Mouse (Mus musculus): ENCODE measurements around the gene Neurl1b. TPM values are rescaled to one million over a fixed set of nuclear protein-coding genes. Genes with fewer than 3 reads are reported as not detected.

Neurl1b gene
- polyA plus RNA-seq, 1 experiment from 2014 or later: 2.3 TPM

GRCm38 (mm10) chr17:26476871-26477270, 62.2 kb downstream of the Neurl1b start:
- H3K36me3 ChIP-seq (ENCODE audit: control insufficient read depth, insufficient read depth, low read length): no peaks in the 10 kb centered on the region
- no peak for ATAC-seq
- 65% methylated on average over 6 of the region's 6 CpGs for WGBS

GRCm38 (mm10) chr17:26478672-26479071, 64.0 kb downstream of the Neurl1b start:
- H3K36me3 ChIP-seq (ENCODE audit: control insufficient read depth, insufficient read depth, low read length): no peaks in the 10 kb centered on the region
- H3K9ac ChIP-seq (ENCODE audit: low read depth, low read length): no peak overlapping the region
- WGBS: 74% methylated on average over 4 of the region's 4 CpGs
- H3K9me3 ChIP-seq (replicated peaks; ENCODE audit: control insufficient read depth, low read length, poor library complexity, severe bottlenecking): no peaks in the 10 kb centered on the region
- H3K4me2 ChIP-seq (ENCODE audit: low read length): no peak overlapping the region
- no peaks in the 10 kb centered on the region for H3K27me3 ChIP-seq (ENCODE audit: control insufficient read depth, insufficient read depth, low read depth, low read length)
- no peak overlapping the region for H3K4me3 ChIP-seq (ENCODE audit: low read depth, low read length)
- no peak overlapping the region for H3K27ac ChIP-seq (ENCODE audit: low read length)
- no peak for ATAC-seq
- no peaks in the 10 kb centered on the region for H3K4me1 ChIP-seq (ENCODE audit: control insufficient read depth, insufficient read depth, low read length)

More at GRCm38 (mm10) chr17:26476871-26477270, 62.2 kb downstream of the Neurl1b start:
- Histone ChIP-seq H3K4me2 (ENCODE audit: low read length) (no peak overlapping the region), H3K9me3 (replicated peaks; ENCODE audit: control insufficient read depth, low read length, poor library complexity, severe bottlenecking) (no peaks in the 10 kb centered on the region), H3K9ac (ENCODE audit: low read depth, low read length) (no peak overlapping the region), H3K4me3 (ENCODE audit: low read depth, low read length) (no peak overlapping the region), H3K4me1 (ENCODE audit: control insufficient read depth, insufficient read depth, low read length) (no peaks in the 10 kb centered on the region), H3K27ac (ENCODE audit: low read length) (no peak overlapping the region), H3K27me3 (ENCODE audit: control insufficient read depth, insufficient read depth, low read depth, low read length) (no peaks in the 10 kb centered on the region)

- Histone ChIP-seq H3K4me2 (ENCODE audit: low read length) (no peak overlapping the region), H3K4me1 (ENCODE audit: control insufficient read depth, insufficient read depth, low read length) (no peaks in the 10 kb centered on the region), H3K9me3 (replicated peaks; ENCODE audit: control insufficient read depth, low read length, poor library complexity, severe bottlenecking) (no peaks in the 10 kb centered on the region), H3K27ac (ENCODE audit: low read length) (no peak overlapping the region), H3K36me3 (ENCODE audit: control insufficient read depth, insufficient read depth, low read length) (no peaks in the 10 kb centered on the region), H3K4me3 (ENCODE audit: low read depth, low read length) (no peak overlapping the region), H3K9ac (ENCODE audit: low read depth, low read length) (no peak overlapping the region), H3K27me3 (ENCODE audit: control insufficient read depth, insufficient read depth, low read depth, low read length) (no peaks in the 10 kb centered on the region)
- 70% methylated on average over 6 of the region's 6 CpGs for WGBS
- no peak for ATAC-seq
Measured at GRCm38 (mm10) chr17:26479619-26480018, 65.0 kb downstream of the Neurl1b start.

- H3K4me3 ChIP-seq (ENCODE audit: low read depth, low read length): no peak overlapping the region
- 82% methylated on average over 4 of the region's 4 CpGs for WGBS
- H3K9me3 ChIP-seq (replicated peaks; ENCODE audit: control insufficient read depth, low read length, poor library complexity, severe bottlenecking): no peaks in the 10 kb centered on the region
- no peak overlapping the region for H3K27ac ChIP-seq (ENCODE audit: low read length)
- no peak overlapping the region for H3K4me2 ChIP-seq (ENCODE audit: low read length)
- no peak for ATAC-seq
- no peaks in the 10 kb centered on the region for H3K4me1 ChIP-seq (ENCODE audit: control insufficient read depth, insufficient read depth, low read length)
- no peak overlapping the region for H3K9ac ChIP-seq (ENCODE audit: low read depth, low read length)
- no peaks in the 10 kb centered on the region for H3K36me3 ChIP-seq (ENCODE audit: control insufficient read depth, insufficient read depth, low read length)
- no peaks in the 10 kb centered on the region for H3K27me3 ChIP-seq (ENCODE audit: control insufficient read depth, insufficient read depth, low read depth, low read length)
Measured at GRCm38 (mm10) chr17:26480956-26481355, 66.3 kb downstream of the Neurl1b start.

GRCm38 (mm10) chr17:26484626-26485421, 70.2 kb downstream of the Neurl1b start:
- Histone ChIP-seq H3K9ac (ENCODE audit: low read depth, low read length) (no peak overlapping the region), H3K4me3 (ENCODE audit: low read depth, low read length) (no peak overlapping the region), H3K27ac (ENCODE audit: low read length) (no peak overlapping the region), H3K36me3 (ENCODE audit: control insufficient read depth, insufficient read depth, low read length) (no peaks in the 10 kb centered on the region), H3K4me2 (ENCODE audit: low read length) (no peak overlapping the region), H3K27me3 (ENCODE audit: control insufficient read depth, insufficient read depth, low read depth, low read length) (no peaks in the 10 kb centered on the region), H3K9me3 (replicated peaks; ENCODE audit: control insufficient read depth, low read length, poor library complexity, severe bottlenecking) (no peaks in the 10 kb centered on the region), H3K4me1 (ENCODE audit: control insufficient read depth, insufficient read depth, low read length) (no peaks in the 10 kb centered on the region)
- WGBS: 85% methylated on average over 14 of the region's 14 CpGs
- ATAC-seq: no peak

GRCm38 (mm10) chr17:26487266-26487665, 72.6 kb downstream of the Neurl1b start:
- no peaks in the 10 kb centered on the region for H3K27me3 ChIP-seq (ENCODE audit: control insufficient read depth, insufficient read depth, low read depth, low read length)
- no peak overlapping the region for H3K4me3 ChIP-seq (ENCODE audit: low read depth, low read length)
- H3K4me1 ChIP-seq (ENCODE audit: control insufficient read depth, insufficient read depth, low read length): no peaks in the 10 kb centered on the region
- no peak for ATAC-seq
- H3K4me2 ChIP-seq (ENCODE audit: low read length): no peak overlapping the region
- H3K9ac ChIP-seq (ENCODE audit: low read depth, low read length): no peak overlapping the region
- no peak overlapping the region for H3K27ac ChIP-seq (ENCODE audit: low read length)
- no peaks in the 10 kb centered on the region for H3K9me3 ChIP-seq (replicated peaks; ENCODE audit: control insufficient read depth, low read length, poor library complexity, severe bottlenecking)
- H3K36me3 ChIP-seq (ENCODE audit: control insufficient read depth, insufficient read depth, low read length): no peaks in the 10 kb centered on the region
- WGBS: 74% methylated on average over 5 of the region's 5 CpGs

GRCm38 (mm10) chr17:26487917-26488316, 73.3 kb downstream of the Neurl1b start:
- H3K27ac ChIP-seq (ENCODE audit: low read length): no peak overlapping the region
- H3K9ac ChIP-seq (ENCODE audit: low read depth, low read length): no peak overlapping the region
- WGBS: 95% methylated on average over 4 of the region's 4 CpGs

GRCm38 (mm10) chr17:26488711-26489403, 74.2 kb downstream of the Neurl1b start:
- WGBS: 90% methylated on average over 8 of the region's 8 CpGs
- Histone ChIP-seq H3K36me3 (ENCODE audit: control insufficient read depth, insufficient read depth, low read length) (no peaks in the 10 kb centered on the region), H3K4me2 (ENCODE audit: low read length) (no peak overlapping the region), H3K9me3 (replicated peaks; ENCODE audit: control insufficient read depth, low read length, poor library complexity, severe bottlenecking) (0 out of 2 replicates have a peak, but pooled peaks cover 3% of the 10 kb centered on the region), H3K27ac (ENCODE audit: low read length) (no peak overlapping the region), H3K4me1 (ENCODE audit: control insufficient read depth, insufficient read depth, low read length) (no peaks in the 10 kb centered on the region), H3K4me3 (ENCODE audit: low read depth, low read length) (no peak overlapping the region), H3K27me3 (ENCODE audit: control insufficient read depth, insufficient read depth, low read depth, low read length) (no peaks in the 10 kb centered on the region), H3K9ac (ENCODE audit: low read depth, low read length) (no peak overlapping the region)
- no peak for ATAC-seq

More at GRCm38 (mm10) chr17:26487917-26488316, 73.3 kb downstream of the Neurl1b start:
- Histone ChIP-seq H3K27me3 (ENCODE audit: control insufficient read depth, insufficient read depth, low read depth, low read length) (no peaks in the 10 kb centered on the region), H3K4me3 (ENCODE audit: low read depth, low read length) (no peak overlapping the region), H3K4me2 (ENCODE audit: low read length) (no peak overlapping the region), H3K9me3 (replicated peaks; ENCODE audit: control insufficient read depth, low read length, poor library complexity, severe bottlenecking) (no peaks in the 10 kb centered on the region), H3K36me3 (ENCODE audit: control insufficient read depth, insufficient read depth, low read length) (no peaks in the 10 kb centered on the region), H3K4me1 (ENCODE audit: control insufficient read depth, insufficient read depth, low read length) (no peaks in the 10 kb centered on the region)
- no peak for ATAC-seq

- 92% methylated on average over 10 of the region's 10 CpGs for WGBS
- ATAC-seq: no peak
- no peaks in the 10 kb centered on the region for H3K4me1 ChIP-seq (ENCODE audit: control insufficient read depth, insufficient read depth, low read length)
- no peak overlapping the region for H3K4me2 ChIP-seq (ENCODE audit: low read length)
- H3K9me3 ChIP-seq (replicated peaks; ENCODE audit: control insufficient read depth, low read length, poor library complexity, severe bottlenecking): 0 out of 2 replicates have a peak, but pooled peaks cover 3% of the 10 kb centered on the region
- H3K36me3 ChIP-seq (ENCODE audit: control insufficient read depth, insufficient read depth, low read length): no peaks in the 10 kb centered on the region
- no peaks in the 10 kb centered on the region for H3K27me3 ChIP-seq (ENCODE audit: control insufficient read depth, insufficient read depth, low read depth, low read length)
- H3K9ac ChIP-seq (ENCODE audit: low read depth, low read length): no peak overlapping the region
- no peak overlapping the region for H3K4me3 ChIP-seq (ENCODE audit: low read depth, low read length)
- H3K27ac ChIP-seq (ENCODE audit: low read length): no peak overlapping the region
Measured at GRCm38 (mm10) chr17:26490072-26490471, 75.4 kb downstream of the Neurl1b start.

All from midbrain, embryonic 16.5 days (tissue).